Mouse (Mus musculus): ENCODE data around the gene Smad3.

DNA sequence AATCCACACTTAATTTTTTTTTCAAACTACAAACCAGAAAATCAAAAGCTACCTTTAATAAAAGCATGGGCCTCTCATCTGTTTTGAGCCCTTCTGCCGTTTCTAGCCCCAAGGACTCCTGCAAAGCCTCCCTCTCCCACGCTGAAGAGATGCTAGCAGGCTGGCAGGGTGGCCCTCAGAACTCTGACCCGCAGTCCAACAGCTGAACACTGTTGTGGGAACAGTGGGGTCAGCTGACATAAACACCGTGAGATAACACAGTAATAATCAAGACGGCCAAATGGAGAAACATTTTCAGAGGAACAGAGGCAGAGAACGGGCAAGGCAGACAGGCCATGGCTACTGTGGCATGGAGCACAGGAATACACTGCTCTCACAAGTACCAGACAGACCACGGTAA lies 95.0 kb downstream of the Smad3 start:
- no peak for TF ChIP-seq POLR2A (IDR thresholded peaks at IDR 0.05; ENCODE audit: insufficient read depth, low read depth, low read length)
- no peak for TF ChIP-seq CTCF (IDR thresholded peaks at IDR 0.05)
- 0 out of 2 replicates have a peak, but pooled peaks have one; percentile 26 for TF ChIP-seq EP300 (IDR thresholded peaks at IDR 0.05; ENCODE audit: insufficient read depth, low read depth, low read length)

All from heart, adult 2 months (tissue).